Mouse (Mus musculus): ENCODE data around the gene Mcts2. TPM values are rescaled to one million over a fixed set of nuclear protein-coding genes. Genes with fewer than 3 reads are reported as not detected.

Mcts2 gene
- total RNA-seq, 2 experiments from 2014 or later: 7.1 to 8.4 TPM

- ATAC-seq (ENCODE audit: poor library complexity, severe bottlenecking): no peak
Observed at GRCm38 (mm10) chr2:152724332-152724723, 37.5 kb downstream of the Mcts2 start.

GRCm38 (mm10) chr2:152725178-152725750 lies 38.4 kb downstream of the Mcts2 start:
- no peak for ATAC-seq (ENCODE audit: poor library complexity, severe bottlenecking)

- no peak for ATAC-seq (ENCODE audit: poor library complexity, severe bottlenecking)
Observed at GRCm38 (mm10) chr2:152726213-152726612, 39.4 kb downstream of the Mcts2 start.

- peak; percentile 53 for ATAC-seq (ENCODE audit: poor library complexity, severe bottlenecking)
Observed at GRCm38 (mm10) chr2:152726751-152727335, 40.0 kb downstream of the Mcts2 start.

DNA sequence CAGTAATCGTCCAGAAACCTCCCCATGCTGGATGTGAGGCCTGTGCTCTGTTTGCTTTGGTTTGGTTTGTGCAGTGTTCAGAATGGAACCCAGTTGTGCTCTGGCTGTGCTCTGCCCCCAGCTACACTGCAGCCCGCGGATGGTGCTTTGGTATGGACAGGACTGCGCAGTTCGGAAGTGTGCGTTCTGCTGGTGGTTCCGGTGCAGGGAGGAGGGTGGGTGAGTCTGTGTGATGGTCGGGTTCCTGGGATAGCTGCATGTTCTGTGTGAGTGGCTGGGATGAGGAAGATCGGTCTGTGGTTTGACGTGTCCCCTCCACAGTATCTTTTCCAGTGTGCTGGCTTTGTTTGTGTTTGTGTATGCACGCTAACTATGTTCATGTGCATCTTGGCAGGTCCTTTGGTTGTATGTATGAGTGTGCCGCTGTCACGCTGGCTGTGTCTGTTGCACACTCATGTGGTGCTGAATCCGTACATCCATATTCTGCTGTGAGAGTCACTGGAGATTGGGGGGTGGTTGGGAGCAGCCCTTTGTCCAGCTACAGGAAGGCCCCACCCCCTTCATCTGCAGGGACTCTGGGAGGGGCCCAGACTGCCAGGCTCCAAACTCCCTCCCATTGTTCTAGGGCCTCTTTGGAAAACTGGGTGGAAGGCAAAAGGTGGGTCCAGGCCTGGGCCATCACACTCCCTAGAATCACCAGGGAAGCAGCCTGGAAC lies 41.1 kb downstream of the Mcts2 start:
- ATAC-seq (ENCODE audit: poor library complexity, severe bottlenecking): no peak

- ATAC-seq (ENCODE audit: poor library complexity, severe bottlenecking): no peak
Observed at GRCm38 (mm10) chr2:152728594-152728993, 41.8 kb downstream of the Mcts2 start.

GRCm38 (mm10) chr2:152729013-152729635 lies 42.3 kb downstream of the Mcts2 start:
- ATAC-seq (ENCODE audit: poor library complexity, severe bottlenecking): no peak

GRCm38 (mm10) chr2:152729636-152730020 lies 42.8 kb downstream of the Mcts2 start:
- ATAC-seq (ENCODE audit: poor library complexity, severe bottlenecking): no peak

GRCm38 (mm10) chr2:152733201-152733600 lies 46.4 kb downstream of the Mcts2 start:
- no peak for ATAC-seq (ENCODE audit: poor library complexity, severe bottlenecking)

GRCm38 (mm10) chr2:152734501-152734900 lies 47.7 kb downstream of the Mcts2 start:
- no peak for ATAC-seq (ENCODE audit: poor library complexity, severe bottlenecking)

DNA sequence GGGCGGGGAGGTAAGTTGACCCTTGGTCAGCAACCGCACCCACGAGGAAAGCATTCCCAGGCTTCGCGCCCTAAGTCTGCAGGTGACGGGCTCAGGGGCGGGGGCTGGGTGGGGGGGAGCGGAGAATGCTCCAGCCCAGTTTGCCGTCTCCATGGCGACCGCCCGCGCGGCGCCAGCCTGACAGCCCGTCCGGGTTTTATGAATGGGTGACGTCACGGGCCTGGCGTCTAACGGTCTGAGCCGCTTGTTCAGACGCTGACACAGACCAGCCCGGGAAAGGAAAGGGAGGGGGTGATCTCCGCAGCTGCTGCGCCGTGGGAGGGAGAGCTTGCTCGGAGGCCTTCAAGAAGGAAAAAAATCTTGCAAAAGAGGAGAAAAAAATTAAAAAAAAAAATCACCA lies 48.1 kb downstream of the Mcts2 start:
- peak; percentile 30 for ATAC-seq (ENCODE audit: poor library complexity, severe bottlenecking)

GRCm38 (mm10) chr2:152736090-152736601 lies 49.3 kb downstream of the Mcts2 start, which contains the start of gene Id1:
Gene Id1 (plus strand): TSS chr2:152736251.
- peak; percentile 75 for ATAC-seq (ENCODE audit: poor library complexity, severe bottlenecking)

DNA sequence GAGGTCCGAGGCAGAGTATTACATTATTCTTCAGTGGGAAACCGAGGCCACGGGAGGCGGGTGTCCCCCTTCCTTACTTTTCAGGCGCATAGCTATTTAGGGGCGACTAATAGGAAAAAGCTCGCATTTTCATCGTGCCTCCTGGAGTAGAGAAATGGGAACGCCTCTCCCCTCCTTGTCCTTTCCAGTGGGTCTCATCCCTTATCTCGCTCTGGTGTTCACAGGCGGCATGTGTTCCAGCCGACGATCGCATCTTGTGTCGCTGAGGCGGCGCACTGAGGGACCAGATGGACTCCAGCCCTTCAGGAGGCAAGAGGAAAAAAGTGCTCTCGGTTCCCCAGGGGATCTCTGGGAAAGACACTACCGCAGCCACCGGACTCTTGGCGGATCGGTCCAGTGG lies 49.9 kb downstream of the Mcts2 start:
- ATAC-seq (ENCODE audit: poor library complexity, severe bottlenecking): no peak

Other genes with a start within 250 kb of the Mcts2 start
- not detected in 2 replicates for gene Defb23, start 222.4 kb upstream of the Mcts2 start, total RNA-seq (2015)
- gene Defb23, start 222.4 kb upstream of the Mcts2 start, total RNA-seq (2017): not detected in 2 replicates
- not detected in 2 replicates for gene Defb20, start 210.0 kb upstream of the Mcts2 start, total RNA-seq (2015)
- not detected in 2 replicates for gene Defb20, start 210.0 kb upstream of the Mcts2 start, total RNA-seq (2017)
- gene Defb22, start 196.9 kb upstream of the Mcts2 start, total RNA-seq (2015): not detected in 2 replicates
- not detected in 2 replicates for gene Defb22, start 196.9 kb upstream of the Mcts2 start, total RNA-seq (2017)
- not detected in 2 replicates for gene Defb26, start 175.3 kb upstream of the Mcts2 start, total RNA-seq (2015)
- gene Defb26, start 175.3 kb upstream of the Mcts2 start, total RNA-seq (2017): not detected in 2 replicates
- not detected in 2 replicates for gene Defb28, start 168.8 kb upstream of the Mcts2 start, total RNA-seq (2015)
- gene Defb28, start 168.8 kb upstream of the Mcts2 start, total RNA-seq (2017): not detected in 2 replicates
- gene Defb29, start 146.9 kb upstream of the Mcts2 start, total RNA-seq (2015): not detected in 2 replicates
- not detected in 2 replicates for gene Defb29, start 146.9 kb upstream of the Mcts2 start, total RNA-seq (2017)
- gene Gm17416, start 117.7 kb upstream of the Mcts2 start, total RNA-seq (2015): not detected in 2 replicates
- not detected in 2 replicates for gene Gm17416, start 117.7 kb upstream of the Mcts2 start, total RNA-seq (2017)
- not detected in 2 replicates for gene Defb21, start 114.3 kb upstream of the Mcts2 start, total RNA-seq (2015)
- not detected in 2 replicates for gene Defb21, start 114.3 kb upstream of the Mcts2 start, total RNA-seq (2017)
- gene Defb19, start 106.7 kb upstream of the Mcts2 start, total RNA-seq (2015): not detected in 2 replicates
- not detected in 2 replicates for gene Defb19, start 106.7 kb upstream of the Mcts2 start, total RNA-seq (2017)
- not detected in 2 replicates for gene Defb45, start 87.6 kb upstream of the Mcts2 start, total RNA-seq (2015)
- gene Defb45, start 87.6 kb upstream of the Mcts2 start, total RNA-seq (2017): not detected in 2 replicates
- not detected in 2 replicates for gene Defb36, start 82.7 kb upstream of the Mcts2 start, total RNA-seq (2015)
- gene Defb36, start 82.7 kb upstream of the Mcts2 start, total RNA-seq (2017): not detected in 2 replicates
- gene Defb25, start 64.0 kb upstream of the Mcts2 start, total RNA-seq (2015): not detected in 2 replicates
- gene Defb25, start 64.0 kb upstream of the Mcts2 start, total RNA-seq (2017): not detected in 2 replicates
- 8.9 and 10.2 TPM in 2 replicates for gene Rem1, start 60.1 kb upstream of the Mcts2 start, total RNA-seq (2015)
- 9.0 and 15.4 TPM in 2 replicates for gene Rem1, start 60.1 kb upstream of the Mcts2 start, total RNA-seq (2017)
- 165 and 166 TPM in 2 replicates for gene H13, start 17.6 kb upstream of the Mcts2 start, total RNA-seq (2015)
- gene H13, start 17.6 kb upstream of the Mcts2 start, total RNA-seq (2017): 100 and 109 TPM in 2 replicates
- gene Id1, start 49.2 kb downstream of the Mcts2 start, total RNA-seq (2015): 28.4 and 48.3 TPM in 2 replicates
- 35.0 and 40.1 TPM in 2 replicates for gene Id1, start 49.2 kb downstream of the Mcts2 start, total RNA-seq (2017)
- 0.20 and 0.55 TPM in 2 replicates for gene Cox4i2, start 67.1 kb downstream of the Mcts2 start, total RNA-seq (2015)
- 0.41 TPM in 1 of 2 replicates, not detected in the other for gene Cox4i2, start 67.1 kb downstream of the Mcts2 start, total RNA-seq (2017)
- gene Bcl2l1, start 144.7 kb downstream of the Mcts2 start, total RNA-seq (2015): 7.1 and 9.3 TPM in 2 replicates
- gene Bcl2l1, start 144.7 kb downstream of the Mcts2 start, total RNA-seq (2017): 9.3 and 12.8 TPM in 2 replicates
- 102 TPM in 2 replicates for gene Tpx2, start 160.9 kb downstream of the Mcts2 start, total RNA-seq (2015)
- 122 and 126 TPM in 2 replicates for gene Tpx2, start 160.9 kb downstream of the Mcts2 start, total RNA-seq (2017)
- gene Mylk2, start 224.3 kb downstream of the Mcts2 start, total RNA-seq (2015): not detected in 2 replicates
- not detected in 2 replicates for gene Mylk2, start 224.3 kb downstream of the Mcts2 start, total RNA-seq (2017)
- not detected in 2 replicates for gene Foxs1, start 246.2 kb downstream of the Mcts2 start, total RNA-seq (2015)
- gene Foxs1, start 246.2 kb downstream of the Mcts2 start, total RNA-seq (2017): not detected in 2 replicates